Mouse (Mus musculus): ENCODE results near the gene Atg4b.

- no peak for TF ChIP-seq CTCF (IDR thresholded peaks at IDR 0.05; ENCODE audit: low read depth, low read length)
- TF ChIP-seq POLR2AphosphoS5 (IDR thresholded peaks at IDR 0.05; ENCODE audit: insufficient replicate concordance, low read depth, low read length) = no peak
- TF ChIP-seq TAL1 (conservative IDR thresholded peaks at IDR 0.05; ENCODE audit: low read depth, low read length) = no peak
These were observed 35.1 kb upstream of the Atg4b start for GRCm38 (mm10) chr1:93716166-93716565.

All from G1E (cell line).